Mouse (Mus musculus) hindbrain, embryonic 10.5 days (tissue): Measurements from ENCODE around the gene Pacsin2. TPM values are rescaled to one million over a fixed set of nuclear protein-coding genes. Genes with fewer than 3 reads are reported as not detected.
"Not testable (repeated sequence)": the region's sequence is repeated elsewhere in the genome, so short reads cannot be mapped to it uniquely, and the experiment has no call there.

Experiments used
- DNase-seq: peaks from one replicate; pipeline ENCODE4 v3.0.0-alpha.2; 2017; ENCODE audit warnings: low spot score
- H3K27ac ChIP-seq: fragments of 300-500 bp; sonication (generic); 2 replicates; pipeline ENCODE4 v1.5.1; 2016; ENCODE audit warnings: mild to moderate bottlenecking, moderate library complexity
- H3K27me3 ChIP-seq: fragments of 300-500 bp; sonication (generic); 2 replicates; pipeline ENCODE4 v1.6.1; 2016; ENCODE audit warnings: mild to moderate bottlenecking; ENCODE audit not compliant: poor library complexity, insufficient read depth, severe bottlenecking
- H3K36me3 ChIP-seq: fragments of 300-500 bp; sonication (generic); 2 replicates; pipeline ENCODE4 v1.6.1; 2016; ENCODE audit warnings: mild to moderate bottlenecking, moderate library complexity
- H3K4me1 ChIP-seq: fragments of 300-500 bp; sonication (generic); replicated peaks from 2 replicates; pipeline ENCODE4 v1.6.1; 2016; ENCODE audit warnings: mild to moderate bottlenecking
- H3K4me3 ChIP-seq: fragments of 300-500 bp; sonication (generic); 2 replicates; pipeline ENCODE4 v1.5.1; 2016; ENCODE audit warnings: mild to moderate bottlenecking, moderate library complexity
- H3K9me3 ChIP-seq: fragments of 300-500 bp; sonication (generic); 2 replicates; pipeline ENCODE4 v1.6.1; 2016; ENCODE audit warnings: mild to moderate bottlenecking, moderate library complexity
- WGBS: fragments of 180-500 bp; shearing (Covaris S2); methylation state at CpG from one replicate; pipeline ENCODE4 v1.1.7; 2016; 5-methylcytosine and 5-hydroxymethylcytosine counted together
- polyA plus RNA-seq: library from polyadenylated mRNA; unstranded; fragments of >200 nt; fragmentation: Nextera tagmentation; extraction: Ambion mirVana; gene quantifications from 2 replicates; pipeline ENCODE4 v1.2.1, GENCODE M21; 2016

The Pacsin2 gene
- polyA plus RNA-seq, 1 experiment from 2014 or later = 53.3 TPM

- 87% methylated on average over 22 of the region's 40 CpGs for WGBS
- H3K36me3 ChIP-seq, H3K27ac ChIP-seq, H3K27me3 ChIP-seq, DNase-seq, H3K4me3 ChIP-seq, H3K9me3 ChIP-seq: not testable (repeated sequence)
- peaks cover 17% of the 10 kb centered on the region for H3K4me1 ChIP-seq
Measured at GRCm38 (mm10) chr15:83405866-83406265, 58.5 kb downstream of the Pacsin2 start.

DNA sequence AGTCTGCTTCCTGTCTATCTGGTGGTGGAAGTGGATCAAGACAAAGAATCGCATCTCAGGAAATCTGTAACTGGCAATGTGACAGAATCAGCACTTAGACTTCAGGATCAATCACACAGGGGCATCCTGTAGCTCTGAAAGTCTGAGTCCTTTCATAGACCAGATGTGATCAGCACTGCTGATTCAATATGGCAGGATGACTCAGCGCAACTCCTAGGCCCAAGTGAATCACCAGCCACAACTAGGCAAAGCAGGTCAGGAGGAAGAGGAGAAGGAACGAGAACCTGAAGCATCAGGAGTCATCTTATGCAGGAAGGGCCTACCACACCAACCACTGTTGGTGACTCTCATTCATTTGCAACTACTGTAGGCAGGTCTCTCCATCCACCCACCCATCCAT is 60.4 kb downstream of the Pacsin2 start:
- Histone ChIP-seq H3K27ac (no peak overlapping the region), H3K4me3 (no peak overlapping the region), H3K4me1 (peaks cover 12% of the 10 kb centered on the region), H3K36me3 (peaks cover 8% of the 10 kb centered on the region), H3K9me3 (no peaks in the 10 kb centered on the region), H3K27me3 (no peaks in the 10 kb centered on the region)
- DNase-seq = no peak
- WGBS = 94% methylated on average over 3 of the region's 3 CpGs

DNA sequence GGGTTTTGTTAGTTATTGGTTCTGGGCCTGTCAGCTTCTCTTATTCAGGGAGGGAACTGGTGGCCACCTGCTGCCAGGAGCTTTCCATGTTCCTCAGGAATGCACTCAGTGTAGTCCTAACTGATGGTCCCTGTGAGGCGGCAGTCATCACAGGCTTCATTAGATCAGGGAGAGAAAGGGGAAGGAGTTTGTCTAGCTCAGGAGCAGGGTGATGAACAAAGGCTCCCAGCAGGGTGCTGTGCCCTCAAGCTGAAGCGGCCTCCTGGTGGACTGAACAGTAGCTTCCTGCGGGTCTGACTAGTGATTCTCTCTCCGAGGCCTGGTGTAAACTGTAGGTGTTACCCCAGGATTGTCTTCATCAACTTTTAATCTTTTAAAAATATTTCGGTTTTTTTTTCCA is 61.4 kb downstream of the Pacsin2 start:
- DNase-seq = no peak
- H3K36me3 ChIP-seq = peaks cover 8% of the 10 kb centered on the region
- 48% methylated on average over 5 of the region's 5 CpGs for WGBS

GRCm38 (mm10) chr15:83392722-83393121 is 71.7 kb downstream of the Pacsin2 start:
- no peaks in the 10 kb centered on the region for H3K9me3 ChIP-seq
- WGBS = 82% methylated on average over 2 of the region's 2 CpGs
- no peak for DNase-seq
- H3K27ac ChIP-seq = no peak overlapping the region
- H3K4me3 ChIP-seq = no peak overlapping the region
- peaks cover 29% of the 10 kb centered on the region for H3K36me3 ChIP-seq
- H3K4me1 ChIP-seq = peaks cover 8% of the 10 kb centered on the region; the same call in 1 of the 2 replicates
- H3K27me3 ChIP-seq = no peaks in the 10 kb centered on the region

More for the DNA sequence above, 61.4 kb downstream of the Pacsin2 start:
- peaks cover 4% of the 10 kb centered on the region; the same call in 1 of the 2 replicates for H3K4me1 ChIP-seq
- H3K9me3 ChIP-seq = no peaks in the 10 kb centered on the region
- H3K27me3 ChIP-seq = no peaks in the 10 kb centered on the region
- no peak overlapping the region for H3K27ac ChIP-seq
- no peak overlapping the region for H3K4me3 ChIP-seq

GRCm38 (mm10) chr15:83387911-83388310 is 76.5 kb downstream of the Pacsin2 start:
- Histone ChIP-seq H3K4me1 (no peaks in the 10 kb centered on the region), H3K4me3 (no peak overlapping the region), H3K27me3 (no peaks in the 10 kb centered on the region), H3K36me3 (peaks cover 76% of the 10 kb centered on the region), H3K9me3 (no peaks in the 10 kb centered on the region), H3K27ac (no peak overlapping the region)
- WGBS = 92% methylated on average over 2 of the region's 2 CpGs
- no peak for DNase-seq

- Histone ChIP-seq H3K4me3 (no peak overlapping the region), H3K36me3 (peaks cover 91% of the 10 kb centered on the region), H3K4me1 (no peaks in the 10 kb centered on the region), H3K27me3 (no peaks in the 10 kb centered on the region), H3K27ac (no peak overlapping the region), H3K9me3 (no peaks in the 10 kb centered on the region)
- DNase-seq = no peak
- 88% methylated on average over 2 of the region's 2 CpGs for WGBS
Measured at GRCm38 (mm10) chr15:83383633-83384032, 80.8 kb downstream of the Pacsin2 start.

GRCm38 (mm10) chr15:83383136-83383535 is 81.3 kb downstream of the Pacsin2 start:
- Histone ChIP-seq H3K4me1 (no peaks in the 10 kb centered on the region), H3K36me3 (peaks cover 91% of the 10 kb centered on the region), H3K9me3 (no peaks in the 10 kb centered on the region), H3K4me3 (no peak overlapping the region), H3K27me3 (no peaks in the 10 kb centered on the region), H3K27ac (no peak overlapping the region)
- WGBS = 94% methylated on average over 5 of the region's 5 CpGs
- no peak for DNase-seq

DNA sequence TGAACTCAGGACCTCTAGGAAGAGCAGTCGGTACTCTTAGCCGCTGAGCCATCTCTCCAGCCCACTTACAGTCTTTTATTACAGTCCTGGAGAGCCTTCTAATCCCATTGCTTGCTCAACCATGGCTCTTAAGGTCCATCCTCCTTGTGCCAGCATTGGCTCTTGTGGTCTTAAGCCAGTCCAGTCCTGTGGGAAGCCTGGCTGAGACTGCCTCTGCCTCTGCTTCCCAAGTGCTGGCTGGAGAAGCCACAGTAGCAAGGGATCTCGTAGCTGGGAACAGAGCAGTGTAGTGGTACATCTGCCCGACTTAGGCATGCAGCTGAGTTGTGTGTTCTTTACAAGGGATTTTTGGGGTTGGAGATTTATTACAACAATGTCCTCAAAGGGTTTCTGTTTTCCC is 81.9 kb downstream of the Pacsin2 start:
- Histone ChIP-seq H3K36me3 (peaks cover 91% of the 10 kb centered on the region), H3K4me1 (no peaks in the 10 kb centered on the region), H3K9me3 (no peaks in the 10 kb centered on the region), H3K4me3 (no peak overlapping the region), H3K27ac (no peak overlapping the region), H3K27me3 (no peaks in the 10 kb centered on the region)
- WGBS = 95% methylated on average over 4 of the region's 4 CpGs
- DNase-seq = no peak

DNA sequence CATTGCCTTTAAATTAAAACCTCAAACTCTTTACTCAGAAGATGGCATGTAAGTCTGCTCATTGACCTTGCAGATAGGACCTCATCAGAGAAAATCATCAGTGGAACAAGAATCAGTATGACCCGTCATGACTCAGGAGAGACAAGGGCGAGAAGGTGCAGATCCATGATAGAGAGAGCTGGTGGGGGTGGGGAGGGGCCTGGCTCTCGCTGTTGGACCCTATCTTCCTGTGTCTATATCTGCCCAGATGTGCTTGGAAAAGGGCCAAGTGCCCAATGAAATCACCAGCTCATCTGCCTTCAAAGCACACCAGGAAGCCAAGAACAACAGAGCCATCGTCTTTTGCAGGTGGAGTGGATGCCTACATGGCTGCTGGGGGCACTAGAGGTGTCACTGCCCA is 87.3 kb downstream of the Pacsin2 start:
- Histone ChIP-seq H3K4me1 (no peaks in the 10 kb centered on the region), H3K27me3 (no peaks in the 10 kb centered on the region), H3K27ac (no peak overlapping the region), H3K4me3 (no peak overlapping the region), H3K9me3 (no peaks in the 10 kb centered on the region), H3K36me3 (peaks cover 49% of the 10 kb centered on the region)
- WGBS = 94% methylated on average over 4 of the region's 4 CpGs
- no peak for DNase-seq

GRCm38 (mm10) chr15:83375136-83375535 is 89.3 kb downstream of the Pacsin2 start:
- H3K4me1 ChIP-seq = no peaks in the 10 kb centered on the region
- 63% methylated on average over 4 of the region's 4 CpGs for whole genome bisulfite sequencing
- H3K9me3 ChIP-seq = no peaks in the 10 kb centered on the region
- no peak overlapping the region for H3K4me3 ChIP-seq
- peaks cover 34% of the 10 kb centered on the region for H3K36me3 ChIP-seq
- no peaks in the 10 kb centered on the region for H3K27me3 ChIP-seq
- peak; percentile 54 for DNase-seq
- no peak overlapping the region for H3K27ac ChIP-seq

DNA sequence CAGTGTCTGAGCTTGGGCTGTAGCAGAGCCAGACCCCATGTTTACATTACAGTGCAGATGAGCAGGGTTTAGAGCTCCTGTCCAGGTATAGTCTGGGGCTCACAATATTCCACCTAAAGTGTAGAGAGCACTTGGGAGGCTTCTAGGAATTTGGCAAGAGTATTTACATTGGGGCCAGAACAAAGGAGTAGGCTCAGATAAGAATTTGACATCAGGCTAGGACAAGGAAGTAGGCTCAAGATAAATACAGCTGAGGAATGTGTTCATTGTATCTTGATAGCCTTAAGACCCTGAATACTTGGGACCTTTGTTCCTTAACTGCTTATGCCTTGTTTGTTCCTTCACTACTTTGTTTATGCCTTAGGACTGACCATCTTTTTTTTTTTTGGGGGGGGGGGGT is 90.3 kb downstream of the Pacsin2 start:
- H3K4me1 ChIP-seq = no peaks in the 10 kb centered on the region
- no peaks in the 10 kb centered on the region for H3K27me3 ChIP-seq
- peaks cover 26% of the 10 kb centered on the region for H3K36me3 ChIP-seq
- DNase-seq = no peak
- no peaks in the 10 kb centered on the region for H3K9me3 ChIP-seq
- H3K4me3 ChIP-seq = no peak overlapping the region
- H3K27ac ChIP-seq = no peak overlapping the region

GRCm38 (mm10) chr15:83368702-83369101 is 95.7 kb downstream of the Pacsin2 start:
- DNase-seq, H3K4me3 ChIP-seq, H3K9me3 ChIP-seq, H3K4me1 ChIP-seq, H3K36me3 ChIP-seq, H3K27ac ChIP-seq: not testable (repeated sequence)
- WGBS = 92% methylated on average over 4 of the region's 4 CpGs
- peaks cover 23% of the 10 kb centered on the region for H3K27me3 ChIP-seq

DNA sequence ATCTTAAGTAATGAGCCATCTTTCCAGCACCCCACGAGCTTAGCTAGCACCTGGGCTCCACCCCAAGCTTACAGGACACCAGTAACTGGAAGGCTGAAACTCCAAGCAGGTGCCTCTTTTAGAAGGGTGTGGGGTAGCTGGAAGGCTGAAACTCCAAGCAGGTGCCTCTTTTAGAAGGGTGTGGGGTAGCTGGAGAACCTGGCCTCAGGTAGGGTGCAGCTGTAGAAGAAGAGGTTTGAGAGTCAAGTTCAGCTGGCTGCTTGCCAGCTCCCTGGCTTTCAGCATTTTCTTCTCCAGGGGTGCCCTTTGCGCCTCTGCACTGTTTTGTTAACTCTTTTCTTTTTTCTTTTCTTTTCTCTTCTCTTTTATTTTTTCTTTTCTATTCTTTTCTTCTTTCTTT is 96.1 kb downstream of the Pacsin2 start:
- Histone ChIP-seq H3K4me3 (no peak overlapping the region), H3K9me3 (0 out of 2 replicates have a peak, but pooled peaks cover 5% of the 10 kb centered on the region), H3K27ac (no peak overlapping the region), H3K4me1 (peaks cover 9% of the 10 kb centered on the region), H3K36me3 (no peaks in the 10 kb centered on the region), H3K27me3 (peaks cover 23% of the 10 kb centered on the region)
- WGBS = 95% methylated on average over 2 of the region's 2 CpGs
- DNase-seq = no peak

DNA sequence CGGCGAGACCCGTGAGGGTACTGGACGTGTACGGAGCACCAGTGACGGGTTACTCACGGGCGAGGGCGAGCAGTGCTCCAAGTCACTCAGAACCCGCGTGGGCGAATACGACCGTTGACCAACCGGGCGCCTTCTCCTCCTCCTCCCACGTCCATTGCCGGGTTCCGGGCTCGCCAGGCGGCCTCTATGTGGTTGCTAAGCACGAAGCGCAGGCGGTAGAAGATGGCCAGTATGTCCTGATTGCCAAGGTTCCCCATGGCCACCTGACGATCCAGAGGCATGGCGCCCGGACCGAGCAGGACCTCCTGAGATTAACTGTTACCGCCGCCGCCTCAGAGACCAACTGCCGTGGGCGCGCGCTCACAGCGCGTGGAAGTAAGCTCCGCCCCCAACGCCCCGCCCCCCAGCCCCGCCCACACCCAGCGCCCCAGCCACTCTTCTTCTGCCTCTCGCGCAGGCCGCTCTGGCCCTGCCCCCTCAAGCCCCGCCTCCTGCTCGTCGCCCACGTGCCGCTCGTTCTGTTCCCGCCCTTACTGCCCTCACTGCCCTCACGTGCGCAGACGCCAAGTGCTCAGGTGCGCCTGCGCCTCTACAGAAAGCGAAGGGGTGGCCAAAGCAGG is 97.4 kb downstream of the Pacsin2 start:
- DNase-seq = peak; percentile 74
- H3K27me3 ChIP-seq = peaks cover 23% of the 10 kb centered on the region
- no peak overlapping the region for H3K27ac ChIP-seq
- 26% methylated on average over 58 of the region's 58 CpGs for WGBS
- peak overlapping the region; percentile 46 for H3K4me3 ChIP-seq
- H3K4me1 ChIP-seq = peaks cover 9% of the 10 kb centered on the region
- 0 out of 2 replicates have a peak, but pooled peaks cover 5% of the 10 kb centered on the region for H3K9me3 ChIP-seq
- H3K36me3 ChIP-seq = no peaks in the 10 kb centered on the region
